Mouse (Mus musculus) kidney, embryonic 15.5 days (tissue): Measurements from ENCODE around the gene 4931429L15Rik. TPM values are rescaled to one million over a fixed set of nuclear protein-coding genes. Genes with fewer than 3 reads are reported as not detected.

Experiments used
- ATAC-seq: fragments of 200-750 bp; cut with Nextera tagmentation; replicated peaks from 2 replicates; pipeline ENCODE4 v1.8.0; 2017; ENCODE audit warnings: moderate TSS enrichment; ENCODE audit not compliant: low FRiP score
- H3K27ac ChIP-seq: fragments of 300-500 bp; sonication (generic); 2 replicates; pipeline ENCODE4 v1.5.1; 2015; ENCODE audit warnings: mild to moderate bottlenecking, inconsistent platforms
- H3K27me3 ChIP-seq: fragments of 300-500 bp; sonication (generic); 2 replicates; pipeline ENCODE4 v1.6.1; 2015; ENCODE audit warnings: inconsistent platforms
- H3K36me3 ChIP-seq: fragments of 300-500 bp; sonication (generic); 2 replicates; pipeline ENCODE4 v1.6.1; 2015; ENCODE audit warnings: inconsistent platforms
- H3K4me1 ChIP-seq: fragments of 300-500 bp; sonication (generic); 2 replicates; pipeline ENCODE4 v1.6.1; 2015; ENCODE audit warnings: inconsistent platforms
- H3K4me2 ChIP-seq: fragments of 300-500 bp; sonication (generic); 2 replicates; pipeline ENCODE4 v1.6.1; 2015; ENCODE audit warnings: moderate library complexity, mild to moderate bottlenecking, inconsistent platforms
- H3K4me3 ChIP-seq: fragments of 300-500 bp; sonication (generic); replicated peaks from 2 replicates; pipeline ENCODE4 v1.5.1; 2015; ENCODE audit warnings: mild to moderate bottlenecking, inconsistent platforms
- H3K9ac ChIP-seq: fragments of 300-500 bp; sonication (generic); 2 replicates; pipeline ENCODE4 v1.6.1; 2015; ENCODE audit warnings: mild to moderate bottlenecking, inconsistent platforms
- H3K9me3 ChIP-seq: fragments of 300-500 bp; sonication (generic); replicated peaks from 2 replicates; pipeline ENCODE4 v1.6.1; 2016; ENCODE audit warnings: inconsistent platforms
- whole genome bisulfite sequencing: fragments of 180-500 bp; shearing (Covaris S2); methylation state at CpG from one replicate; pipeline ENCODE4 v1.1.7; 2015; ENCODE audit warnings: mixed read lengths; 5-methylcytosine and 5-hydroxymethylcytosine counted together
- polyA plus RNA-seq: library from polyadenylated mRNA; unstranded; fragments of >200 nt; fragmentation: Nextera tagmentation; extraction: Ambion mirVana; gene quantifications from 2 replicates; pipeline ENCODE4 v1.2.1, GENCODE M21; 2015

The 4931429L15Rik gene
- polyA plus RNA-seq, 1 experiment from 2014 or later: not detected

GRCm38 (mm10) chr9:46272677-46273454, 46.9 kb downstream of the 4931429L15Rik start, which contains the start of gene Zpr1:
TSS of gene Zpr1 (plus strand) at chr9:46273064.
- peak within 1 kb of the TSS; percentile 67 for H3K9ac ChIP-seq
- peak; percentile 92 for ATAC-seq
- H3K4me2 ChIP-seq: peak within 1 kb of the TSS; percentile 83
- H3K4me3 ChIP-seq: peak within 1 kb of the TSS; percentile 69
- 6% methylated on average over 45 of the region's 45 CpGs for WGBS
- peaks cover 37% of the 10 kb centered on the region for H3K36me3 ChIP-seq
- peaks cover 29% of the 10 kb centered on the region for H3K4me1 ChIP-seq
- no peaks in the 10 kb centered on the region for H3K9me3 ChIP-seq
- H3K27ac ChIP-seq: peak within 1 kb of the TSS; percentile 76
- H3K27me3 ChIP-seq: peaks cover 26% of the 10 kb centered on the region

GRCm38 (mm10) chr9:46272070-46272469, 47.7 kb downstream of the 4931429L15Rik start:
- WGBS: 82% methylated on average over 9 of the region's 9 CpGs
- no peak overlapping the region for H3K9ac ChIP-seq
- no peak overlapping the region for H3K27ac ChIP-seq
- H3K4me2 ChIP-seq: peak overlapping the region; percentile 83; the same call in 1 of the 2 replicates
- peaks cover 29% of the 10 kb centered on the region for H3K4me1 ChIP-seq
- no peak for ATAC-seq
- H3K36me3 ChIP-seq: peaks cover 29% of the 10 kb centered on the region
- H3K4me3 ChIP-seq: peak overlapping the region; percentile 69; the same call in 1 of the 2 replicates
- no peaks in the 10 kb centered on the region for H3K9me3 ChIP-seq
- H3K27me3 ChIP-seq: peaks cover 26% of the 10 kb centered on the region

- no peak overlapping the region for H3K4me2 ChIP-seq
- H3K27me3 ChIP-seq: peaks cover 26% of the 10 kb centered on the region
- peaks cover 16% of the 10 kb centered on the region for H3K36me3 ChIP-seq
- H3K9me3 ChIP-seq: no peaks in the 10 kb centered on the region
- WGBS: 96% methylated on average over 4 of the region's 4 CpGs
- ATAC-seq: no peak
- no peak overlapping the region for H3K27ac ChIP-seq
- no peak overlapping the region for H3K4me3 ChIP-seq
- no peak overlapping the region for H3K9ac ChIP-seq
- peaks cover 29% of the 10 kb centered on the region for H3K4me1 ChIP-seq
Observed at GRCm38 (mm10) chr9:46270782-46271181, 49.0 kb downstream of the 4931429L15Rik start.

GRCm38 (mm10) chr9:46269125-46269524, 50.7 kb downstream of the 4931429L15Rik start:
- 85% methylated on average over 5 of the region's 5 CpGs for WGBS
- peaks cover 26% of the 10 kb centered on the region for H3K27me3 ChIP-seq
- ATAC-seq: no peak

GRCm38 (mm10) chr9:46268343-46268873, 51.4 kb downstream of the 4931429L15Rik start, which contains the start of gene Apoa5:
TSS of gene Apoa5 (plus strand) at chr9:46268633.
- Histone ChIP-seq H3K9ac (no peak within 1 kb of the TSS), H3K27me3 (peaks cover 26% of the 10 kb centered on the region), H3K9me3 (no peaks in the 10 kb centered on the region), H3K4me2 (no peak within 1 kb of the TSS), H3K4me3 (no peak within 1 kb of the TSS), H3K27ac (no peak within 1 kb of the TSS), H3K4me1 (peaks cover 16% of the 10 kb centered on the region), H3K36me3 (no peaks in the 10 kb centered on the region)
- WGBS: 48% methylated on average over 7 of the region's 7 CpGs
- no peak for ATAC-seq

More at GRCm38 (mm10) chr9:46269125-46269524, 50.7 kb downstream of the 4931429L15Rik start:
- Histone ChIP-seq H3K4me2 (no peak overlapping the region), H3K4me3 (no peak overlapping the region), H3K4me1 (peaks cover 23% of the 10 kb centered on the region), H3K9ac (no peak overlapping the region), H3K36me3 (no peaks in the 10 kb centered on the region), H3K9me3 (no peaks in the 10 kb centered on the region), H3K27ac (no peak overlapping the region)

- Histone ChIP-seq H3K36me3 (no peaks in the 10 kb centered on the region), H3K27ac (no peak overlapping the region)
- no peak for ATAC-seq
Observed at GRCm38 (mm10) chr9:46261131-46261530, 58.7 kb downstream of the 4931429L15Rik start.

GRCm38 (mm10) chr9:46259111-46259510, 60.7 kb downstream of the 4931429L15Rik start:
- no peaks in the 10 kb centered on the region for H3K4me1 ChIP-seq
- H3K4me3 ChIP-seq: no peak overlapping the region
- 91% methylated on average over 6 of the region's 6 CpGs for WGBS
- no peaks in the 10 kb centered on the region for H3K9me3 ChIP-seq
- H3K27me3 ChIP-seq: no peaks in the 10 kb centered on the region
- no peak for ATAC-seq
- no peak overlapping the region for H3K27ac ChIP-seq
- no peak overlapping the region for H3K4me2 ChIP-seq
- H3K9ac ChIP-seq: no peak overlapping the region
- H3K36me3 ChIP-seq: no peaks in the 10 kb centered on the region

More at GRCm38 (mm10) chr9:46261131-46261530, 58.7 kb downstream of the 4931429L15Rik start:
- 83% methylated on average over 7 of the region's 7 CpGs for whole genome bisulfite sequencing
- Histone ChIP-seq H3K4me2 (no peak overlapping the region), H3K9me3 (no peaks in the 10 kb centered on the region), H3K4me3 (no peak overlapping the region), H3K27me3 (no peaks in the 10 kb centered on the region), H3K9ac (no peak overlapping the region), H3K4me1 (no peaks in the 10 kb centered on the region)

- Histone ChIP-seq H3K9ac (no peak overlapping the region), H3K4me1 (no peaks in the 10 kb centered on the region), H3K27ac (peak overlapping the region; percentile 34; the same call in 1 of the 2 replicates), H3K4me2 (no peak overlapping the region), H3K9me3 (no peaks in the 10 kb centered on the region), H3K36me3 (no peaks in the 10 kb centered on the region), H3K27me3 (no peaks in the 10 kb centered on the region), H3K4me3 (no peak overlapping the region)
- 81% methylated on average over 3 of the region's 3 CpGs for whole genome bisulfite sequencing
- ATAC-seq: no peak
Observed at GRCm38 (mm10) chr9:46257546-46257945, 62.2 kb downstream of the 4931429L15Rik start.

- no peak for ATAC-seq
- no peak overlapping the region for H3K4me2 ChIP-seq
- WGBS: 91% methylated on average over 10 of the region's 10 CpGs
Observed at GRCm38 (mm10) chr9:46256658-46257385, 63.0 kb downstream of the 4931429L15Rik start.

GRCm38 (mm10) chr9:46256177-46256576, 63.6 kb downstream of the 4931429L15Rik start:
- no peaks in the 10 kb centered on the region for H3K4me1 ChIP-seq
- H3K36me3 ChIP-seq: no peaks in the 10 kb centered on the region
- no peaks in the 10 kb centered on the region for H3K9me3 ChIP-seq
- no peak overlapping the region for H3K4me2 ChIP-seq
- H3K27me3 ChIP-seq: no peaks in the 10 kb centered on the region
- H3K4me3 ChIP-seq: no peak overlapping the region
- ATAC-seq: no peak
- H3K27ac ChIP-seq: no peak overlapping the region
- 87% methylated on average over 7 of the region's 7 CpGs for WGBS
- H3K9ac ChIP-seq: no peak overlapping the region

More at GRCm38 (mm10) chr9:46256658-46257385, 63.0 kb downstream of the 4931429L15Rik start:
- Histone ChIP-seq H3K27me3 (no peaks in the 10 kb centered on the region), H3K9ac (no peak overlapping the region), H3K4me3 (no peak overlapping the region), H3K27ac (no peak overlapping the region), H3K9me3 (no peaks in the 10 kb centered on the region), H3K4me1 (no peaks in the 10 kb centered on the region), H3K36me3 (no peaks in the 10 kb centered on the region)
